Mouse (Mus musculus) heart, postnatal 0 days (tissue): Measurements from ENCODE around the gene Pde3a.

Experiments
- CTCF ChIP-seq: IDR thresholded peaks from 2 replicates; pipeline ENCODE4 v1.5.1; 2016; ENCODE audit warnings: antibody characterized with exemption, control low read depth, low read depth
- EP300 ChIP-seq: IDR thresholded peaks from 2 replicates; pipeline ENCODE4 v1.6.1; 2016; ENCODE audit warnings: antibody characterized with exemption, low read depth

- no peak for TF ChIP-seq CTCF
- no peak for TF ChIP-seq EP300
Measured at GRCm38 (mm10) chr6:141530865-141531264, 281.8 kb downstream of the Pde3a start.
